Mouse (Mus musculus) intestine, postnatal 0 days (tissue): ENCODE measurements at regions not wholly inside any gene's neighbourhood (a gene's known extent, or its start where the extent isn't known, plus 50 kb on each side); places are given as distances from the start of the nearest gene placed in this dataset.
A peak's percentile ranks its signal among the peaks of the same experiment; 100 is the strongest.

Source experiments
- ATAC-seq: fragments of 200-750 bp; cut with Nextera tagmentation; 2 replicates; pipeline ENCODE4 v1.8.0; 2017; ENCODE audit warnings: mild to moderate bottlenecking, moderate TSS enrichment, moderate library complexity
- H3K27ac ChIP-seq: fragments of 300-500 bp; sonication (generic); 2 replicates; pipeline ENCODE4 v1.5.1; 2014; ENCODE audit warnings: mild to moderate bottlenecking, low read depth, low read length, moderate library complexity
- H3K27me3 ChIP-seq: fragments of 300-500 bp; sonication (generic); replicated peaks from 2 replicates; pipeline ENCODE4 v1.6.1; 2014; ENCODE audit warnings: low read length, mixed read lengths; ENCODE audit not compliant: control insufficient read depth, insufficient read depth
- H3K36me3 ChIP-seq: fragments of 300-500 bp; sonication (generic); 2 replicates; pipeline ENCODE4 v1.6.1; 2014; ENCODE audit warnings: mild to moderate bottlenecking, moderate library complexity; ENCODE audit not compliant: control insufficient read depth, insufficient read depth
- H3K4me1 ChIP-seq: fragments of 300-500 bp; sonication (generic); replicated peaks from 2 replicates; pipeline ENCODE4 v1.6.1; 2014; ENCODE audit warnings: antibody characterized with exemption, low read length, mixed read lengths; ENCODE audit not compliant: control insufficient read depth, insufficient read depth
- H3K4me2 ChIP-seq: fragments of 300-500 bp; sonication (generic); replicated peaks from 2 replicates; pipeline ENCODE4 v1.6.1; 2014; ENCODE audit warnings: low read depth, mild to moderate bottlenecking, moderate library complexity
- H3K4me3 ChIP-seq: fragments of 300-500 bp; sonication (generic); 2 replicates; pipeline ENCODE4 v1.5.1; 2014; ENCODE audit warnings: low read depth, low read length
- H3K9ac ChIP-seq: fragments of 300-500 bp; sonication (generic); 2 replicates; pipeline ENCODE4 v1.6.1; 2014; ENCODE audit warnings: mild to moderate bottlenecking, low read depth, low read length
- H3K9me3 ChIP-seq: fragments of 300-500 bp; sonication (generic); 2 replicates; pipeline ENCODE4 v1.6.1; 2016; ENCODE audit warnings: mixed run types; ENCODE audit not compliant: control insufficient read depth
- CTCF ChIP-seq: sonication (generic); IDR thresholded peaks from 2 replicates; pipeline ENCODE4 v1.5.1; 2016; ENCODE audit warnings: low read depth, mild to moderate bottlenecking, control low read depth, antibody characterized with exemption, moderate library complexity
- WGBS: fragments of 180-500 bp; shearing (Covaris S2); extraction: QIAGEN DNeasy Blood & Tissue Kit; methylation state at CpG from one replicate; pipeline ENCODE4 v1.1.7; 2014; 5-methylcytosine and 5-hydroxymethylcytosine counted together

- H3K36me3 ChIP-seq, result no peaks in the 10 kb centered on the region
- no peak overlapping the region for H3K9ac ChIP-seq
- no peaks in the 10 kb centered on the region for H3K4me1 ChIP-seq
- no peak for ATAC-seq
- no peaks in the 10 kb centered on the region for H3K27me3 ChIP-seq
- no peak overlapping the region for H3K4me2 ChIP-seq
- no peak for TF ChIP-seq CTCF
- 90% methylated on average over 7 of the region's 7 CpGs for WGBS
- H3K4me3 ChIP-seq, result no peak overlapping the region
- no peaks in the 10 kb centered on the region for H3K9me3 ChIP-seq
- H3K27ac ChIP-seq, result no peak overlapping the region
Observed at GRCm38 (mm10) chr16:55735476-55735968, 103.2 kb downstream of the Nfkbiz start.

GRCm38 (mm10) chr16:55734301-55734700, 104.4 kb downstream of the Nfkbiz start:
- H3K27me3 ChIP-seq, result no peaks in the 10 kb centered on the region
- no peak for ATAC-seq
- 66% methylated on average over 11 of the region's 11 CpGs for WGBS
- TF ChIP-seq CTCF, result no peak
- H3K4me1 ChIP-seq, result no peaks in the 10 kb centered on the region
- H3K4me2 ChIP-seq, result no peak overlapping the region
- H3K27ac ChIP-seq, result no peak overlapping the region
- no peaks in the 10 kb centered on the region for H3K36me3 ChIP-seq
- H3K9me3 ChIP-seq, result no peaks in the 10 kb centered on the region
- no peak overlapping the region for H3K9ac ChIP-seq
- no peak overlapping the region for H3K4me3 ChIP-seq

- WGBS, result 57% methylated on average over 4 of the region's 4 CpGs
- H3K27ac ChIP-seq, result no peak overlapping the region
- no peak overlapping the region for H3K9ac ChIP-seq
- H3K4me3 ChIP-seq, result no peak overlapping the region
- no peaks in the 10 kb centered on the region for H3K36me3 ChIP-seq
- H3K4me2 ChIP-seq, result no peak overlapping the region
- H3K9me3 ChIP-seq, result no peaks in the 10 kb centered on the region
- peak; percentile 59; the same call in 1 of the 2 replicates for ATAC-seq
- no peaks in the 10 kb centered on the region for H3K4me1 ChIP-seq
- no peaks in the 10 kb centered on the region for H3K27me3 ChIP-seq
- TF ChIP-seq CTCF, result no peak
Observed at GRCm38 (mm10) chr16:55733751-55734150, 104.9 kb downstream of the Nfkbiz start.

- no peak for ATAC-seq
- Histone ChIP-seq H3K9ac (no peak overlapping the region), H3K4me3 (no peak overlapping the region), H3K27me3 (no peaks in the 10 kb centered on the region), H3K4me1 (no peaks in the 10 kb centered on the region), H3K36me3 (no peaks in the 10 kb centered on the region), H3K9me3 (no peaks in the 10 kb centered on the region), H3K27ac (no peak overlapping the region), H3K4me2 (no peak overlapping the region)
- WGBS, result 63% methylated on average over 8 of the region's 8 CpGs
- no peak for TF ChIP-seq CTCF
Observed at GRCm38 (mm10) chr16:55731003-55731402, 107.7 kb downstream of the Nfkbiz start.

GRCm38 (mm10) chr16:55726538-55726937, 112.2 kb downstream of the Nfkbiz start:
- Histone ChIP-seq H3K9me3 (no peaks in the 10 kb centered on the region), H3K4me3 (no peak overlapping the region), H3K9ac (no peak overlapping the region), H3K36me3 (no peaks in the 10 kb centered on the region), H3K4me2 (no peak overlapping the region), H3K27me3 (no peaks in the 10 kb centered on the region), H3K27ac (no peak overlapping the region), H3K4me1 (no peaks in the 10 kb centered on the region)
- 36% methylated on average over 3 of the region's 3 CpGs for WGBS
- no peak for TF ChIP-seq CTCF
- ATAC-seq, result no peak

GRCm38 (mm10) chr16:55720430-55720829, 118.3 kb downstream of the Nfkbiz start:
- Histone ChIP-seq H3K4me3 (no peak overlapping the region), H3K4me1 (no peaks in the 10 kb centered on the region), H3K36me3 (no peaks in the 10 kb centered on the region), H3K4me2 (no peak overlapping the region), H3K27me3 (no peaks in the 10 kb centered on the region), H3K27ac (no peak overlapping the region), H3K9me3 (no peaks in the 10 kb centered on the region), H3K9ac (no peak overlapping the region)
- no peak for TF ChIP-seq CTCF
- ATAC-seq, result no peak
- 48% methylated on average over 3 of the region's 3 CpGs for WGBS

- Histone ChIP-seq H3K4me2 (no peak overlapping the region), H3K4me3 (no peak overlapping the region), H3K36me3 (no peaks in the 10 kb centered on the region), H3K4me1 (no peaks in the 10 kb centered on the region), H3K27ac (no peak overlapping the region), H3K9ac (no peak overlapping the region), H3K9me3 (no peaks in the 10 kb centered on the region), H3K27me3 (no peaks in the 10 kb centered on the region)
- ATAC-seq, result no peak
- no peak for TF ChIP-seq CTCF
- 70% methylated on average over 3 of the region's 3 CpGs for whole genome bisulfite sequencing
Observed at GRCm38 (mm10) chr16:55710017-55710416, 128.7 kb downstream of the Nfkbiz start.
